Mouse (Mus musculus) erythroid progenitor cell, adult 5-6 weeks (primary cell): Measurements from ENCODE around the gene C1qtnf12. TPM values are rescaled to one million over a fixed set of nuclear protein-coding genes. Genes with fewer than 3 reads are reported as not detected.

ENCODE experiments used
- ATAC-seq: replicated peaks from 2 replicates; pipeline ENCODE4 v1.8.0; 2016; ENCODE audit warnings: moderate number of reproducible peaks, mild to moderate bottlenecking, moderate TSS enrichment, inconsistent platforms; ENCODE audit not compliant: poor library complexity, low FRiP score, severe bottlenecking
- total RNA-seq, 2 experiments: library from RNA; stranded (forward) in 1 of 2; stranded (reverse) in 1 of 2; fragments of 150-400 nt in 1 of 2; fragments of 186-747, 209-891 nt in 1 of 2; gene quantifications; 2 replicates each; pipeline versions ENCODE4 v1.2.3 to v1.2.4; 2015 to 2017; ENCODE audit warnings: low replicate concordance in 2 of 2

C1qtnf12 gene
- total RNA-seq, 2 experiments from 2014 or later, result 31.2 to 132 TPM

DNA sequence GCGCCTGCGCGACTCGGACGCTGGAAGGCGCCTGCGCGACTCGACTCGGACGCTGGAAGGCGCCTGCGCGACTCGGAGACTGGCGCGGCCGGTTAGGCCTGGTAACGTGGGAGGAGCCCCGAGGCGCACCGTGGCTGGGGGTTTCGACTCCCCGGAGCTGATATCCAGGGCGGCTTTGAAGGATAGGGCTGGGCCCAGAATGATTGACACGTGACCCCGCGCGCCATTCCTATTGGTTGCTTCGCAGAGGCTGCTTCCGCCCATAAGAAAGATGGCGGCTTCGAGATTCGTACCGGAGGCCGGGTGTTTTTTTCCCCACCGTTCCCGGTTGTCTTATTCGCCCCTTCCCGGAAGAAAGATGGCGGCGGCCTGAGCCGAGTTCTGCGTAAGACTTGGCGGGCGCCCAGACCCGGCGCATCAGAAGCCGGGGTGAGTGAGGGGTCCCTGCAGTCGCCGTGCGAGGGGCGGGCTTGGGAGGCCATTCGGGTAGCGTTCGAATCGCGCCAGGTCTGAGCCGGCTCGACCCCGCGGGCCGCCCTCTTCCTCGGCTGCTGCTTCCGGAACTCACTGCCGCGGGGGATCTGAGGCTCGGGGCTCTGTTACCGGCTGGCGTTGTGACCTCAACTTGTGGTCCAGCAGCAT lies 30.9 kb downstream of the C1qtnf12 start:
- peak; percentile 82 for ATAC-seq

DNA sequence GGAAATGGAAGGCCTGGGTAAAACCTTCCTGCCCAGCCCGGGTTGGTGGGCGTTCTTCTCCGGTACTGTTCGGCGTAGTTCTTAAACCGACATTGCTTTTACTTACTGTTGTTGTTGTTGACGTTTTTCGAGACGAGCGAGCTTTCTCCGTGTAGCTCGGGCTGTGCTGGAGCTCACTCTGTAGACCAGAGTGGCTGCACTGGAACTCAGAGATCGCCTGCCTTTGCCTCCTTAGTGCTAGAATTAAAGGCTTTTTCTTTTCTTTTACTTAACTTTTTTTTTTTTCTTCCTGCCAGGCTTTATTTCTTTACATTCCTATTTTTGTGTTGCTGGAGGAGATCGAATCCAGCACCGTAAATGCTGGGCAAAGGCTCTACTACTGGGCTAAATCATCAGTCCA lies 31.5 kb downstream of the C1qtnf12 start:
- ATAC-seq, result no peak

DNA sequence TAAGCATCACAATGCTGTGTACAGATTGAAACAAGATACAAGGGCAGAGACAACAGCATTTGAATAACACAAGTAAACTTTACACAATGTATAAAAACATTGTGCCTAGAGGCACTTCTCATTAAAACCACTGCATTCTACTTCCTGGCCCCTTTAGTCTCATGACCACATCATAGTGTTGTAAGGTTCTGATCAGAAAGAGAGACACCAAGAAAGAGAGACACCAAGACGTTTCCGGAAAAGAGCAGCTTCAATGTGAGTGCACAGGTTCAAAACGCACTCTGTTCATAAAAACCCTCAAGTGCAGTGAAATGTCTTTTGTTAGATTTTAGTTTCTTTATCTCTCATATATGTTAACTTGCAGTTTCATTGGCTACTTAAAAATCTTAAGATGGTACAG lies 42.0 kb downstream of the C1qtnf12 start:
- ATAC-seq, result no peak

DNA sequence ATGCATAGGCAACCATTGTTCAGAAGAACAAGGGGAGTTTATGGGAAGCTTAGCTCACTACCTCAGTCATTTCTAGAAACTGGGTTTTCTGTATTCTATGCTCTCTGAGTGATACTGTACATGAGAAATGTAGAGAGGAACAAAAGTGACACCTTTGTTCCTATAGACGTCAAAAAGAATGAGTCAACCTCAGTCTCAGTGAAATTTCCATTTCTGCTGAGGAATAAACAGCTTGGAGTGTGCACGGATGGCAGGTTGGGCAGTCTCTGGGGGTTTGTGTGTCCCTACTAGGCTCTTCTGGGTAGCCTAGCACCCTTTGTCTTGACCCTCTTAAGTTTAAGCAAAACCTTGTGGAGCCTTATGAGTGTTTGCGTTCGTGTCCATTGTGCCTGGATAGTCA lies 46.3 kb downstream of the C1qtnf12 start:
- ATAC-seq, result no peak

DNA sequence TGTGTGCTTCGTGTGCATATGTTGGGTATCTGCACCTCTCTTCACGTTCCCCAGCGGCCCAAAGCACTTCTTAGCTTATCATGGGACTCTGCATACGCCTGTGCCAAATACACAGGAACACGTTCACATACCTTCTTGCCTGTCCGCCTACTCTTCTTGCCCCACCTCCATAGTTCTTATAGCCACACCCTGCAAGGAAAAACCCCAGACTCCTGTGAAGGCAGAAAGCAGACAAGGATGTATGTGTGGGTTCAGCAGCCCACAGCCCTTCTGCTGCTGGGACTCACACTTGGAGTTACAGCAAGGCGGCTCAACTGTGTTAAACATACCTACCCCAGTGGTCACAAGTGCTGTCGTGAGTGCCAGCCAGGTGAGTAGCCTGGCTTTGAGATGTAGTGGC lies 51.5 kb downstream of the C1qtnf12 start, which contains the start of gene Tnfrsf4:
Gene Tnfrsf4, plus strand, starts transcription at position 207 of the 400 bp plus-strand sequence.
- no peak for ATAC-seq

DNA sequence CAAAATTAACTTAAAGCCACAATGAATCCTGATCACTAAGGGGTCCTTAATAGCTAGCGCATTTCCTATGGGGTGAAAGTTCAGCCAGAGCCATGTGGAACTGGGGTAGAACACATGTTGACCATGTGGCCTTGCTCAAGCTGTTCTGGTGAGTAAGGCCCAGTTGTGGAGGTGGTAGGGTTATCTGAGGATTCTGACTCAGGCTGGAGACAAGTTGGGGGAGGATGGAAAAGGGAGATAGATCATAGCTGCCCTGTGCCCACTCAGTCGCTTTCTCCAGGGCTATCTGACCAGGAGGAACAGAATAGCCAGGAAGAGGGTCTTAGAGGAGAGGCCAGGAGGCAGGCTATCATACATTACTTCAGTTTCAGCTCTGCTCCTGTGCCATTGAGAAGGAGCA lies 52.3 kb downstream of the C1qtnf12 start:
- ATAC-seq, result no peak

Other genes starting within 250 kb of the C1qtnf12 start
- gene Tmem240, start 227.5 kb upstream of the C1qtnf12 start, total RNA-seq (2015; ENCODE audit: low replicate concordance), result not detected in 2 replicates
- not detected in 2 replicates for gene Tmem240, start 227.5 kb upstream of the C1qtnf12 start, total RNA-seq (2017; ENCODE audit: low replicate concordance)
- 0.84 and 35.3 TPM in 2 replicates for gene Atad3a, start 201.2 kb upstream of the C1qtnf12 start, total RNA-seq (2015; ENCODE audit: low replicate concordance)
- gene Atad3a, start 201.2 kb upstream of the C1qtnf12 start, total RNA-seq (2017; ENCODE audit: low replicate concordance), result 3.3 and 5.1 TPM in 2 replicates
- gene Vwa1, start 187.6 kb upstream of the C1qtnf12 start, total RNA-seq (2015; ENCODE audit: low replicate concordance), result not detected in 2 replicates
- 0.68 TPM in 1 of 2 replicates, not detected in the other for gene Vwa1, start 187.6 kb upstream of the C1qtnf12 start, total RNA-seq (2017; ENCODE audit: low replicate concordance)
- 0.42 and 1.1 TPM in 2 replicates for gene Tmem88b, start 176.4 kb upstream of the C1qtnf12 start, total RNA-seq (2015; ENCODE audit: low replicate concordance)
- 0.83 and 1.3 TPM in 2 replicates for gene Tmem88b, start 176.4 kb upstream of the C1qtnf12 start, total RNA-seq (2017; ENCODE audit: low replicate concordance)
- not detected in 2 replicates for gene Ankrd65, start 171.9 kb upstream of the C1qtnf12 start, total RNA-seq (2015; ENCODE audit: low replicate concordance)
- gene Ankrd65, start 171.9 kb upstream of the C1qtnf12 start, total RNA-seq (2017; ENCODE audit: low replicate concordance), result 1.0 and 9.8 TPM in 2 replicates
- gene Mrpl20, start 159.4 kb upstream of the C1qtnf12 start, total RNA-seq (2015; ENCODE audit: low replicate concordance), result 127 and 129 TPM in 2 replicates
- gene Mrpl20, start 159.4 kb upstream of the C1qtnf12 start, total RNA-seq (2017; ENCODE audit: low replicate concordance), result 30.7 and 31.2 TPM in 2 replicates
- gene Ccnl2, start 149.8 kb upstream of the C1qtnf12 start, total RNA-seq (2015; ENCODE audit: low replicate concordance), result 258 and 265 TPM in 2 replicates
- gene Ccnl2, start 149.8 kb upstream of the C1qtnf12 start, total RNA-seq (2017; ENCODE audit: low replicate concordance), result 262 and 283 TPM in 2 replicates
- gene Aurkaip1, start 131.0 kb upstream of the C1qtnf12 start, total RNA-seq (2015; ENCODE audit: low replicate concordance), result 47.2 and 63.7 TPM in 2 replicates
- 69.4 and 71.4 TPM in 2 replicates for gene Aurkaip1, start 131.0 kb upstream of the C1qtnf12 start, total RNA-seq (2017; ENCODE audit: low replicate concordance)
- gene Mxra8, start 122.6 kb upstream of the C1qtnf12 start, total RNA-seq (2015; ENCODE audit: low replicate concordance), result not detected in 2 replicates
- gene Mxra8, start 122.6 kb upstream of the C1qtnf12 start, total RNA-seq (2017; ENCODE audit: low replicate concordance), result not detected in 2 replicates
- gene Dvl1, start 114.9 kb upstream of the C1qtnf12 start, total RNA-seq (2015; ENCODE audit: low replicate concordance), result 20.9 and 26.0 TPM in 2 replicates
- 19.5 and 22.4 TPM in 2 replicates for gene Dvl1, start 114.9 kb upstream of the C1qtnf12 start, total RNA-seq (2017; ENCODE audit: low replicate concordance)
- 0.84 and 1.1 TPM in 2 replicates for gene Tas1r3, start 99.0 kb upstream of the C1qtnf12 start, total RNA-seq (2015; ENCODE audit: low replicate concordance)
- gene Tas1r3, start 99.0 kb upstream of the C1qtnf12 start, total RNA-seq (2017; ENCODE audit: low replicate concordance), result 0.26 and 2.3 TPM in 2 replicates
- 3.4 and 9.4 TPM in 2 replicates for gene Cptp, start 92.9 kb upstream of the C1qtnf12 start, total RNA-seq (2015; ENCODE audit: low replicate concordance)
- gene Cptp, start 92.9 kb upstream of the C1qtnf12 start, total RNA-seq (2017; ENCODE audit: low replicate concordance), result 5.6 and 12.6 TPM in 2 replicates
- 14.7 and 28.8 TPM in 2 replicates for gene Ints11, start 92.8 kb upstream of the C1qtnf12 start, total RNA-seq (2015; ENCODE audit: low replicate concordance)
- 7.9 and 33.2 TPM in 2 replicates for gene Ints11, start 92.8 kb upstream of the C1qtnf12 start, total RNA-seq (2017; ENCODE audit: low replicate concordance)
- 2.2 and 5.4 TPM in 2 replicates for gene Pusl1, start 70.5 kb upstream of the C1qtnf12 start, total RNA-seq (2015; ENCODE audit: low replicate concordance)
- gene Pusl1, start 70.5 kb upstream of the C1qtnf12 start, total RNA-seq (2017; ENCODE audit: low replicate concordance), result 4.6 and 9.8 TPM in 2 replicates
- gene Acap3, start 70.5 kb upstream of the C1qtnf12 start, total RNA-seq (2015; ENCODE audit: low replicate concordance), result 30.2 and 49.0 TPM in 2 replicates
- 31.5 and 42.0 TPM in 2 replicates for gene Acap3, start 70.5 kb upstream of the C1qtnf12 start, total RNA-seq (2017; ENCODE audit: low replicate concordance)
- 19.1 and 47.8 TPM in 2 replicates for gene Ube2j2, start 18.5 kb upstream of the C1qtnf12 start, total RNA-seq (2015; ENCODE audit: low replicate concordance)
- gene Ube2j2, start 18.5 kb upstream of the C1qtnf12 start, total RNA-seq (2017; ENCODE audit: low replicate concordance), result 53.7 and 91.5 TPM in 2 replicates
- gene B3galt6, start 30.3 kb downstream of the C1qtnf12 start, total RNA-seq (2015; ENCODE audit: low replicate concordance), result 1.3 and 5.8 TPM in 2 replicates
- 2.3 TPM in 2 replicates for gene B3galt6, start 30.3 kb downstream of the C1qtnf12 start, total RNA-seq (2017; ENCODE audit: low replicate concordance)
- 31.4 and 59.1 TPM in 2 replicates for gene Sdf4, start 30.6 kb downstream of the C1qtnf12 start, total RNA-seq (2015; ENCODE audit: low replicate concordance)
- gene Sdf4, start 30.6 kb downstream of the C1qtnf12 start, total RNA-seq (2017; ENCODE audit: low replicate concordance), result 92.1 and 127 TPM in 2 replicates
- 3.4 TPM in 1 of 2 replicates, not detected in the other for gene Tnfrsf4, start 51.5 kb downstream of the C1qtnf12 start, total RNA-seq (2015; ENCODE audit: low replicate concordance)
- 0.61 and 8.2 TPM in 2 replicates for gene Tnfrsf4, start 51.5 kb downstream of the C1qtnf12 start, total RNA-seq (2017; ENCODE audit: low replicate concordance)
- gene Tnfrsf18, start 63.8 kb downstream of the C1qtnf12 start, total RNA-seq (2015; ENCODE audit: low replicate concordance), result 2.9 and 26.7 TPM in 2 replicates
- 1.5 and 3.5 TPM in 2 replicates for gene Tnfrsf18, start 63.8 kb downstream of the C1qtnf12 start, total RNA-seq (2017; ENCODE audit: low replicate concordance)
- gene Ttll10, start 97.1 kb downstream of the C1qtnf12 start, total RNA-seq (2015; ENCODE audit: low replicate concordance), result not detected in 2 replicates
- not detected in 2 replicates for gene Ttll10, start 97.1 kb downstream of the C1qtnf12 start, total RNA-seq (2017; ENCODE audit: low replicate concordance)
- 28.5 and 48.7 TPM in 2 replicates for gene 9430015G10Rik, start 147.7 kb downstream of the C1qtnf12 start, total RNA-seq (2015; ENCODE audit: low replicate concordance)
- 52.1 and 58.6 TPM in 2 replicates for gene 9430015G10Rik, start 147.7 kb downstream of the C1qtnf12 start, total RNA-seq (2017; ENCODE audit: low replicate concordance)
- gene Rnf223, start 168.2 kb downstream of the C1qtnf12 start, total RNA-seq (2015; ENCODE audit: low replicate concordance), result 0.84 TPM in 1 of 2 replicates, not detected in the other
- 0.30 and 0.90 TPM in 2 replicates for gene Rnf223, start 168.2 kb downstream of the C1qtnf12 start, total RNA-seq (2017; ENCODE audit: low replicate concordance)
- gene Agrn, start 235.2 kb downstream of the C1qtnf12 start, total RNA-seq (2015; ENCODE audit: low replicate concordance), result 107 and 119 TPM in 2 replicates
- 52.9 and 82.3 TPM in 2 replicates for gene Agrn, start 235.2 kb downstream of the C1qtnf12 start, total RNA-seq (2017; ENCODE audit: low replicate concordance)
- 32.8 and 101 TPM in 2 replicates for gene Isg15, start 238.5 kb downstream of the C1qtnf12 start, total RNA-seq (2015; ENCODE audit: low replicate concordance)
- gene Isg15, start 238.5 kb downstream of the C1qtnf12 start, total RNA-seq (2017; ENCODE audit: low replicate concordance), result 71.3 and 108 TPM in 2 replicates
- 12.2 and 17.3 TPM in 2 replicates for gene AW011738, start 241.0 kb downstream of the C1qtnf12 start, total RNA-seq (2015; ENCODE audit: low replicate concordance)
- 13.1 and 16.0 TPM in 2 replicates for gene AW011738, start 241.0 kb downstream of the C1qtnf12 start, total RNA-seq (2017; ENCODE audit: low replicate concordance)